Mouse (Mus musculus): ENCODE data around the gene Hk1. TPM values are rescaled to one million over a fixed set of nuclear protein-coding genes. Genes with fewer than 3 reads are reported as not detected.

Gene Hk1
- total and polyA plus RNA-seq, 3 experiments, result 192 to 740 (median 441) TPM

GRCm38 (mm10) chr10:62339211-62340094 lies 40.3 kb downstream of the Hk1 start:
- Histone ChIP-seq H3K27me3 (ENCODE audit: control insufficient read depth in 1 of 2, insufficient read depth in 2 of 2, low read length in 2 of 2) (no peaks in the 10 kb centered on the region), H3K79me2 (ENCODE audit: control insufficient read depth, insufficient read depth, low read length, poor library complexity) (peaks cover 41% of the 10 kb centered on the region), H3K27ac (ENCODE audit: control insufficient read depth, low read depth, low read length) (peak overlapping the region; percentile 62), H3K9ac (ENCODE audit: control insufficient read depth, low read depth, low read length, poor library complexity, severe bottlenecking) (peak overlapping the region; percentile 66), H3K36me3 (ENCODE audit: control insufficient read depth in 1 of 2, insufficient read depth in 2 of 2, low read length in 2 of 2) (peaks cover 0 to 41% of the 10 kb centered on the region in 2 experiments; a peak in 2 of 4 replicates), H3K4me1 (ENCODE audit: control insufficient read depth in 1 of 2, insufficient read depth in 2 of 2, low read length in 2 of 2) (peaks cover 13 to 59% of the 10 kb centered on the region in 2 experiments), H3K9me3 (replicated peaks; ENCODE audit: insufficient read depth, low read length) (no peaks in the 10 kb centered on the region), H3K4me3 (ENCODE audit: control insufficient read depth in 1 of 2, insufficient read depth in 1 of 2, low read depth in 2 of 2, low read length in 2 of 2) (peak overlapping the region; percentile 68 to 90)
- DNase-seq (ENCODE audit: low read depth, low spot score), result peak; percentile 66
- TF ChIP-seq CTCF (IDR thresholded peaks at IDR 0.05 in 2 of 3, conservative IDR thresholded peaks at IDR 0.05 in 1 of 3; ENCODE audit: control insufficient read depth in 1 of 3, insufficient read depth in 1 of 3, low read depth in 2 of 3, low read length in 3 of 3, poor library complexity in 1 of 3, severe bottlenecking in 1 of 3) (no peak), EP300 (IDR thresholded peaks at IDR 0.05; ENCODE audit: low read depth in 1 of 2, low read length in 2 of 2) (no peak), KAT2A (conservative IDR thresholded peaks at IDR 0.05; ENCODE audit: low read depth, low read length) (no peak), USF2 (IDR thresholded peaks at IDR 0.05; ENCODE audit: borderline replicate concordance in 1 of 2, insufficient read depth in 1 of 2, low read depth in 1 of 2, low read length in 2 of 2) (no peak), SIN3A (IDR thresholded peaks at IDR 0.05; ENCODE audit: low read length) (peak; percentile 50; the same call in 1 of the 2 replicates), UBTF (IDR thresholded peaks at IDR 0.05; ENCODE audit: borderline replicate concordance, insufficient read depth, low read depth, low read length) (no peak), TCF12 (IDR thresholded peaks at IDR 0.05; ENCODE audit: low read depth, low read length) (peak; percentile 8; the same call in 1 of the 2 replicates), ZC3H11A (IDR thresholded peaks at IDR 0.05; ENCODE audit: low read depth, low read length) (no peak), TBP (IDR thresholded peaks at IDR 0.05; ENCODE audit: low read depth, low read length) (no peak), JUND (IDR thresholded peaks at IDR 0.05; ENCODE audit: low read depth, low read length) (no peak), MYC (IDR thresholded peaks at IDR 0.05; ENCODE audit: low read depth, low read length) (peak; percentile 59; the same call in 1 of the 2 replicates), ELF1 (IDR thresholded peaks at IDR 0.05; ENCODE audit: low read depth, low read length) (no peak), ETS1 (IDR thresholded peaks at IDR 0.05; ENCODE audit: low read depth, low read length) (peak; percentile 41), SMC3 (IDR thresholded peaks at IDR 0.05; ENCODE audit: low read depth, low read length) (no peak), RCOR1 (IDR thresholded peaks at IDR 0.05; ENCODE audit: low read depth, low read length) (no peak), MAZ (IDR thresholded peaks at IDR 0.05; ENCODE audit: low read depth, low read length) (peak; percentile 51; the same call in 1 of the 2 replicates), ZNF384 (IDR thresholded peaks at IDR 0.05; ENCODE audit: low read depth, low read length) (no peak), E2F4 (IDR thresholded peaks at IDR 0.05; ENCODE audit: borderline replicate concordance, low read depth, low read length) (no peak), POLR2AphosphoS2 (IDR thresholded peaks at IDR 0.05; ENCODE audit: low read length) (no peak), GATA1 (IDR thresholded peaks at IDR 0.05; ENCODE audit: low read depth, low read length) (no peak), BHLHE40 (IDR thresholded peaks at IDR 0.05; ENCODE audit: borderline replicate concordance, low read depth, low read length) (no peak), MAFK (IDR thresholded peaks at IDR 0.05; ENCODE audit: borderline replicate concordance, low read depth, low read length) (no peak), NELFE (IDR thresholded peaks at IDR 0.05; ENCODE audit: low read depth, low read length) (no peak), ZMIZ1 (IDR thresholded peaks at IDR 0.05; ENCODE audit: low read depth, low read length) (no peak), TAL1 (IDR thresholded peaks at IDR 0.05; ENCODE audit: low read length) (no peak), GABPA (IDR thresholded peaks at IDR 0.05; ENCODE audit: low read depth, low read length) (no peak), NRF1 (IDR thresholded peaks at IDR 0.05; ENCODE audit: insufficient read depth, low read depth, low read length, poor library complexity, severe bottlenecking) (no peak), POLR2AphosphoS5 (IDR thresholded peaks at IDR 0.05; ENCODE audit: borderline replicate concordance, low read depth, low read length) (no peak), RAD21 (IDR thresholded peaks at IDR 0.05; ENCODE audit: low read depth, low read length) (no peak), ZKSCAN1 (IDR thresholded peaks at IDR 0.05; ENCODE audit: low read depth, low read length) (no peak), MYB (IDR thresholded peaks at IDR 0.05; ENCODE audit: low read depth, low read length) (no peak), USF1 (IDR thresholded peaks at IDR 0.05; ENCODE audit: low read depth, low read length) (no peak), CHD1 (IDR thresholded peaks at IDR 0.05; ENCODE audit: low read depth, low read length) (no peak), POLR2A (IDR thresholded peaks at IDR 0.05; ENCODE audit: control insufficient read depth in 1 of 2, insufficient read depth in 1 of 2, low read depth in 1 of 2, low read length in 2 of 2, poor library complexity in 1 of 2) (no peak), HCFC1 (IDR thresholded peaks at IDR 0.05; ENCODE audit: low read depth, low read length) (peak; percentile 36; the same call in 1 of the 2 replicates), MAX (IDR thresholded peaks at IDR 0.05; ENCODE audit: low read length) (no peak)
